ENCODE assay signal across 22 mouse cellular contexts in genomic region chr6:56779636-56780035, GRCm38 (mm10). TPM values are rescaled to one million over a fixed set of nuclear protein-coding genes. Genes with fewer than 3 reads are reported as not detected.
DNase-seq lines count a peak whose midpoint lies in the region; ATAC-seq and TF ChIP-seq lines count a peak whose summit lies in the region.
"Had no signal": no experiment of that assay in that cellular context is flagged by ENCODE, and none has a peak within 500 bp of the region (broad histone marks: within the 10 kb centered on the region; RNA-seq: fewer than 3 reads in every experiment).

No protein-coding gene starts in this region.

- H3K27me3 ChIP-seq in ES-Bruce4 (ENCODE audit: control insufficient read depth, insufficient read depth, low read length, poor library complexity, severe bottlenecking), result no peaks in the 10 kb centered on the region
- H3K27me3 ChIP-seq: embryonic facial prominence, embryonic 13.5 days; embryonic facial prominence, embryonic 15.5 days; forebrain, embryonic 12.5 days had no signal

- ATAC-seq in monocyte, adult 5-6 weeks (replicated peaks; ENCODE audit: insufficient number of reproducible peaks, low FRiP score, low TSS enrichment, poor library complexity, severe bottlenecking), result no peak
- ATAC-seq: forebrain, embryonic 14.5 days; forebrain, embryonic 16.5 days had no signal

- H3K4me1 ChIP-seq in ES-Bruce4 (ENCODE audit: control insufficient read depth, insufficient read depth, low read length), result peaks cover 4% of the 10 kb centered on the region
- H3K4me1 ChIP-seq: embryonic facial prominence, embryonic 13.5 days; embryonic facial prominence, embryonic 15.5 days; forebrain, embryonic 10.5 days; forebrain, embryonic 12.5 days had no signal

- peaks cover 33% of the 10 kb centered on the region for H3K36me3 ChIP-seq in ES-Bruce4 (ENCODE audit: control insufficient read depth, insufficient read depth, low read length, poor library complexity, severe bottlenecking)

- DNase-seq in ES-CJ7 (ENCODE audit: low read depth, low spot score) (peak; percentile 35), ZHBTc4 (ENCODE audit: low read depth, low spot score) (peak; percentile 62)
- no peak for DNase-seq in lung, postnatal 14 days
- DNase-seq: adrenal gland, adult 2 months; adrenal gland, postnatal 10 days; adrenal gland, postnatal 25 days; cerebellum, adult 11 months; cerebellum, adult 18-20 months; cerebellum, adult 8-10 months; cerebellum, adult 9-11 months; cerebellum, postnatal 14 days; cerebellum, postnatal 36 days; embryo, embryonic 11 days had no signal

- TF ChIP-seq POLR2A in ES-Bruce4 (IDR thresholded peaks at IDR 0.05; ENCODE audit: insufficient read depth, low read length), result no peak

- no peaks in the 10 kb centered on the region for H3K9me3 ChIP-seq in ES-Bruce4 (replicated peaks; ENCODE audit: control insufficient read depth, insufficient read depth, low read length, poor library complexity, severe bottlenecking)
- H3K9me3 ChIP-seq: embryonic facial prominence, embryonic 13.5 days; embryonic facial prominence, embryonic 15.5 days; forebrain, embryonic 10.5 days; forebrain, embryonic 12.5 days had no signal

- H3K27ac ChIP-seq in ES-Bruce4 (ENCODE audit: insufficient read depth, low read length), result peak overlapping the region; percentile 61
- H3K27ac ChIP-seq: embryonic facial prominence, embryonic 13.5 days; embryonic facial prominence, embryonic 15.5 days; forebrain, embryonic 10.5 days; forebrain, embryonic 12.5 days had no signal

- no peak overlapping the region for H3K4me3 ChIP-seq in ES-Bruce4 (ENCODE audit: low read depth, low read length)
- H3K4me3 ChIP-seq: embryonic facial prominence, embryonic 13.5 days; embryonic facial prominence, embryonic 15.5 days; erythroblast, embryonic 14.5 days; forebrain, embryonic 10.5 days; forebrain, embryonic 12.5 days had no signal

- TF ChIP-seq CTCF in ES-Bruce4 (IDR thresholded peaks at IDR 0.05; ENCODE audit: low read depth, low read length), result no peak

- TF ChIP-seq EP300 in ES-Bruce4 (IDR thresholded peaks at IDR 0.05; ENCODE audit: insufficient read depth, low read depth, low read length), result no peak

- no peak overlapping the region for H3K9ac ChIP-seq in ES-Bruce4 (ENCODE audit: low read depth, poor library complexity, severe bottlenecking)
- H3K9ac ChIP-seq: embryonic facial prominence, embryonic 13.5 days; embryonic facial prominence, embryonic 15.5 days; forebrain, embryonic 12.5 days had no signal

RNA-seq across cellular contexts. Expression of gene Kbtbd2, which starts 18.0 kb away (rescaled TPM):
- 92.8 and 99.1 TPM in 2 replicates for polyA plus RNA-seq in ES-Bruce4 (2011; ENCODE audit: insufficient read depth, insufficient read length, low read depth, missing spikeins)
- total RNA-seq in monocyte, adult 5-6 weeks (2017), result 75.5 to 79.5 TPM (median 77.3 TPM) in 3 replicates

RNA-seq across cellular contexts. Expression of gene Fkbp9, which starts 52.2 kb away (rescaled TPM):
- polyA plus RNA-seq in ES-Bruce4 (2011; ENCODE audit: insufficient read depth, insufficient read length, low read depth, missing spikeins), result 211 and 215 TPM in 2 replicates
- total RNA-seq in monocyte, adult 5-6 weeks (2017), result 0.29 to 1.2 TPM (median 0.32 TPM) in 3 replicates
